ENCODE assay signal across 9 mouse cellular contexts in the genomic region with DNA sequence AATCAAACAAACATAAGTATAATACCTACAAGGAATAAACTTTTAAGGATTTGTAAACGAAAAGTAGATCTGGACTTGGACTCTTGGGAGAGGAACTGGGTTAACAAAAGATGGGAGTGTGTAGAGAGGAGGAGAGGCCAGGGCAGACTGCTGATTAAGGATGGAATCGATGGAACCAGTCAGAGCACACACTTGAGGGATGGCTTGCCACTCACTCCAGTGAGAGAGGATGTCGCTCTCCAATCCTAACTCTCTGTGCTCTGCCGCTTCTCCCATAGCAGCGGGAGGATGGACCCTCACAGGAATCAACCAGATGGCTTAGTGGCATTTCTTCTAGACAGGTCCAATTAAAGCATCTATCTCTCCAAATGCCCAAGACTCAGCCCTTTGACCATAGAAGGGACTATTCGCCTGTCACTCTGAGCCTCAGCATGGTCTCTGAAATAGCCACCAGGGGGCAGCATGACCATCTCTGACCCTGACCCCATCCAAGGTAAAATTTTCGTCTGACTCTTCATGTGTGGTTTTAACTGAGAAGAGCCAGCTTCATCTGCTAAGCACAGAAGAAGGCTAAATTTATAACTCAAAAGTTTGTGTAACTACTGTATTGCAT.
A peak's percentile ranks its signal among the peaks of the same experiment; 100 is the strongest.
DNase-seq lines count a peak whose midpoint lies in the region; ATAC-seq and TF ChIP-seq lines count a peak whose summit lies in the region.
"Had no signal": no experiment of that assay in that cellular context is flagged by ENCODE, and none has a peak within 500 bp of the region (broad histone marks: within the 10 kb centered on the region; RNA-seq: fewer than 3 reads in every experiment).

No protein-coding gene starts in this region.

- no peak overlapping the region for H3K4me2 ChIP-seq in kidney, embryonic 14.5 days (replicated peaks; ENCODE audit: low read depth, low read length)
- H3K4me2 ChIP-seq in forebrain, embryonic 14.5 days (ENCODE audit: low read length): no peak overlapping the region
- H3K4me2 ChIP-seq: embryonic facial prominence, embryonic 15.5 days had no signal

- no peak overlapping the region for H3K9ac ChIP-seq in kidney, embryonic 14.5 days (ENCODE audit: low read depth, low read length)
- no peak overlapping the region for H3K9ac ChIP-seq in ES-E14 (ENCODE audit: insufficient read depth, low read depth, low read length, poor library complexity, severe bottlenecking)
- no peak overlapping the region for H3K9ac ChIP-seq in forebrain, embryonic 14.5 days (ENCODE audit: low read length)
- H3K9ac ChIP-seq: embryonic facial prominence, embryonic 15.5 days had no signal

- no peaks in the 10 kb centered on the region for H3K4me1 ChIP-seq in kidney, embryonic 14.5 days (ENCODE audit: control insufficient read depth, insufficient read depth, low read length)
- peaks cover 2 to 11% of the 10 kb centered on the region in 2 experiments; a peak in 2 of 4 replicates for H3K4me1 ChIP-seq in ES-E14 (ENCODE audit: control insufficient read depth in 2 of 2, insufficient read depth in 2 of 2, low read length in 2 of 2, poor library complexity in 1 of 2)
- H3K4me1 ChIP-seq in forebrain, embryonic 14.5 days (ENCODE audit: control insufficient read depth, insufficient read depth, low read length): no peaks in the 10 kb centered on the region
- H3K4me1 ChIP-seq: embryonic facial prominence, embryonic 15.5 days had no signal

- no peaks in the 10 kb centered on the region for H3K36me3 ChIP-seq in kidney, embryonic 14.5 days (ENCODE audit: control insufficient read depth, insufficient read depth, low read length)
- H3K36me3 ChIP-seq in ES-E14 (ENCODE audit: control insufficient read depth, insufficient read depth, low read length, poor library complexity, severe bottlenecking): no peaks in the 10 kb centered on the region
- H3K36me3 ChIP-seq in forebrain, embryonic 14.5 days (ENCODE audit: control insufficient read depth, insufficient read depth, low read length): no peaks in the 10 kb centered on the region
- no peaks in the 10 kb centered on the region for H3K36me3 ChIP-seq in splenic B cell, adult 2 months (ENCODE audit: control insufficient read depth, insufficient read depth, low read length, poor library complexity, severe bottlenecking)
- H3K36me3 ChIP-seq: embryonic facial prominence, embryonic 15.5 days had no signal

- H3K9me3 ChIP-seq in kidney, embryonic 14.5 days (ENCODE audit: control insufficient read depth, low read length): no peaks in the 10 kb centered on the region
- H3K9me3 ChIP-seq in ES-E14 (ENCODE audit: control insufficient read depth, insufficient read depth, low read depth, low read length): no peaks in the 10 kb centered on the region
- H3K9me3 ChIP-seq in forebrain, embryonic 14.5 days (replicated peaks; ENCODE audit: control insufficient read depth, low read length): no peaks in the 10 kb centered on the region
- H3K9me3 ChIP-seq: embryonic facial prominence, embryonic 15.5 days had no signal

- peak; percentile 74; the same call in 1 of the 2 replicates for TF ChIP-seq CTCF in brain, embryonic 14.5 days (IDR thresholded peaks at IDR 0.05; ENCODE audit: borderline replicate concordance, extremely low read depth, insufficient read depth, insufficient read length)

- in situ Hi-C loops in ES-E14 (cut with MboI; ENCODE audit: low sequenced_read_pairs in 2 of 2, unreplicated experiment in 2 of 2): no loop called here

- WGBS in kidney, embryonic 14.5 days: 46% methylated on average over 7 of the region's 7 CpGs
- WGBS in forebrain, embryonic 14.5 days: 50% methylated on average over 7 of the region's 7 CpGs

- no peak overlapping the region for H3K4me3 ChIP-seq in kidney, embryonic 14.5 days (ENCODE audit: low read length)
- H3K4me3 ChIP-seq in ES-E14 (ENCODE audit: insufficient read depth in 1 of 2, low read depth in 1 of 2, low read length in 2 of 2, poor library complexity in 1 of 2, severe bottlenecking in 1 of 2): no peak overlapping the region
- no peak overlapping the region for H3K4me3 ChIP-seq in forebrain, embryonic 14.5 days (ENCODE audit: low read depth, low read length)
- H3K4me3 ChIP-seq: embryonic facial prominence, embryonic 15.5 days had no signal

- DNase-seq in kidney, adult 18-20 months: peak; percentile 52
- DNase-seq in ES-E14 (ENCODE audit: low read depth, low spot score): peak; percentile 47
- DNase-seq in brain, embryonic 14.5 days (ENCODE audit: low read depth): peak; percentile 69
- DNase-seq in forebrain, embryonic 14.5 days (ENCODE audit: low spot score): peak; percentile 49
- peak; percentile 6 to 20 for DNase-seq in lung, adult 18-20 months
- peak; percentile 12 for DNase-seq in splenic B cell, adult 2 months (ENCODE audit: low read depth, low spot score)
- DNase-seq in layer of hippocampus, adult 8-10 months (ENCODE audit: low spot score in 2 of 2): no peak

- ATAC-seq in kidney, embryonic 14.5 days (ENCODE audit: low FRiP score, low TSS enrichment): no peak
- peak; percentile 66 for ATAC-seq in forebrain, embryonic 14.5 days

- no peak overlapping the region for H3K27ac ChIP-seq in kidney, embryonic 14.5 days (ENCODE audit: low read depth, low read length)
- H3K27ac ChIP-seq in ES-E14 (ENCODE audit: insufficient read depth, low read depth, low read length, poor library complexity, severe bottlenecking): no peak overlapping the region
- H3K27ac ChIP-seq in forebrain, embryonic 14.5 days (ENCODE audit: low read depth, low read length): no peak overlapping the region
- H3K27ac ChIP-seq: embryonic facial prominence, embryonic 15.5 days had no signal

- TF ChIP-seq POLR2A in brain, embryonic 14.5 days (IDR thresholded peaks at IDR 0.05; ENCODE audit: borderline replicate concordance, extremely low read depth, insufficient read depth, insufficient read length, poor library complexity, severe bottlenecking): no peak

- H3K27me3 ChIP-seq in kidney, embryonic 14.5 days (ENCODE audit: control insufficient read depth, insufficient read depth, low read length): no peaks in the 10 kb centered on the region; the same call in 1 of the 2 replicates
- no peaks in the 10 kb centered on the region for H3K27me3 ChIP-seq in forebrain, embryonic 14.5 days (replicated peaks; ENCODE audit: control insufficient read depth, insufficient read depth, low read length)
- H3K27me3 ChIP-seq in splenic B cell, adult 2 months (ENCODE audit: control insufficient read depth, insufficient read depth, low read length, poor library complexity, severe bottlenecking): no peaks in the 10 kb centered on the region
- H3K27me3 ChIP-seq: embryonic facial prominence, embryonic 15.5 days had no signal

TF ChIP-seq in ES-E14, 5 proteins besides CTCF, POLR2A, EP300 and RAD21:
- TF ChIP-seq HCFC1 (IDR thresholded peaks at IDR 0.05; ENCODE audit: borderline replicate concordance, insufficient read depth, low read length) (no peak), CHD2 (IDR thresholded peaks at IDR 0.05; ENCODE audit: low read depth, low read length) (no peak), MAFK (IDR thresholded peaks at IDR 0.05; ENCODE audit: insufficient read depth, low read depth, low read length) (no peak), ZNF384 (IDR thresholded peaks at IDR 0.05; ENCODE audit: low read depth, low read length) (no peak), ZC3H11A (IDR thresholded peaks at IDR 0.05; ENCODE audit: borderline replicate concordance, low read depth, low read length) (no peak)

Comparison
In these comparisons a context has a peak if more than half of its experiments do, and no peak if none do; other contexts are left out.
1. DNase-seq: peak in kidney, adult 18-20 months (single experiment), ES-E14 (single experiment), brain, embryonic 14.5 days (single experiment), forebrain, embryonic 14.5 days (single experiment), lung, adult 18-20 months (2 of 2) and splenic B cell, adult 2 months (single experiment); none in layer of hippocampus, adult 8-10 months (0 of 2).